Mouse (Mus musculus) brain, embryonic 18.5 days (tissue): ENCODE measurements at regions not wholly inside any gene's neighbourhood (a gene's known extent, or its start where the extent isn't known, plus 50 kb on each side); places are given as distances from the start of the nearest gene placed in this dataset.

Experiments
- DNase-seq: peaks from one replicate; pipeline ENCODE4 v3.0.0-alpha.2; 2012; ENCODE audit warnings: low read depth, low spot score

DNA sequence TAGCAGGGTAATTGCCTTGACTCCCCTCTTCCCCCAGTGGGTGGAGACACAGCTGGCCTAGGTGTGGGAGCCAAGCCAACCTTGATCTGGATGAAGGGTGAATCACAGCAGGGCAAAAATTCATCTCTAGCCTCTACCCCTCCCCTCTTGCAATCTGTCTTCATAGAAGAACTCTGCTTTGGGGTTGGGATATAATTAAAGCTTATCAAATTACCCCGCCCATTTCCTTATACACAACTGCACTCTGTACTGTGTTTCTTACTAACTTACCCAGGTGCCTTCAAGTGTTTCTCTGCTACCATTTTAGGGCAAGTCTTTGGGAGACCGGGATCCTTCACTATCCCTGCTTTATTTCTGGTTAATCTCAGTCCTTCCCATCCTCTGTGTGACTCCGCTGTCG lies 138.7 kb upstream of the Plcz1 start:
- no peak for DNase-seq

DNA sequence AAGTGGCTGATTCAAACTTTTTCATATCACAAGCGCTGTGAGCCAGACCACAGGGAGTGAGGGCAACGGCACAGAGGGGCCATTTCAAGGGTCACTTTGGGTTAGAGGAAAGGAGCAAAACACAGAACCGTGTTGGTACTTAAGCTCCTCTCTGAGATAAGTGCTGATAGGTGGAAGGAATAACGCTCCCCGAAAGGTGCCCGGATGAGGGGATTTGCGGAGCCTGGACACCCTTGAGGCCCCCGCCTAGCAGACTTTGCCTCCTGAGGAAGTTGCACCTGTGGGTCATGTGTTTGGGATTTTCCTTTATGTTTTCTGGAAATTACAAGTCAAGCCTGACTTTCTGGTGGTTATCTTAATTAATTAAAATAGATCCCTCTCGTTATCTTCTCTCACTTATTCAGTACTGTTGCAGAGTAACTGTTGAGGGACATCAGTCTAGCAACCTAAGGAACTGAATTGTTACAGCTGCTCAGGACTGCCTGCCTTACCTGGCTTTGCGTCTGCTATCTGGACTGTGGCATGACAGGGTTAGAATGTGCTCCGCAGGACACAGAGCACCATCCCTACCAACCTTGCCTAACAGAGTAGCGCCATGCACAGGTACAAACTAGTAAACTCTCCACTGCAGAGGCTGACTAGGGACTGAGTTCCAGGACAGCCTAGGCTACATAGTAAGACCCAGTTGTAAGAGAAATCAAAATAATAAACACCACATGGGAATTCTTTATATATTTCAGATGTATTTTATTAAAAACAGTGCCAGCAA lies 137.4 kb upstream of the Plcz1 start:
- DNase-seq: no peak

DNA sequence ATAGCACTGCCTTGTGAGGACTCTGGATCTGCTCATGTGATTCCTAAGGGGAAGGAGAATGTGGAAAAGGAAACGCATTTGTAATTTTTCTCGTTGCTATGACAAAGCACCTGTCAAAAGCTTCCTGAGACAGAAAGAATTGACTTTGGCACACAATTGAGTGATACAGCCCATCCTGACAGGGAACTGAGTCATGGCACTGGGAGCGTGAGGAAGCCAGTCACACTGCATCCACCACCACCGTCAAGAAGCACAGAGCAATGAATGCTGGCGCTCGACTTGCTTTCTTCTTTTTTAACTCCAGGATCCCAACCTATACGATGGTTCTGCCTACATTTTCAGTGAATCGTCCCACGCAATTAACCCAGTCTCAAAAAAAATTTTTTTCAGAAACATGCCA lies 131.5 kb upstream of the Plcz1 start:
- no peak for DNase-seq

DNA sequence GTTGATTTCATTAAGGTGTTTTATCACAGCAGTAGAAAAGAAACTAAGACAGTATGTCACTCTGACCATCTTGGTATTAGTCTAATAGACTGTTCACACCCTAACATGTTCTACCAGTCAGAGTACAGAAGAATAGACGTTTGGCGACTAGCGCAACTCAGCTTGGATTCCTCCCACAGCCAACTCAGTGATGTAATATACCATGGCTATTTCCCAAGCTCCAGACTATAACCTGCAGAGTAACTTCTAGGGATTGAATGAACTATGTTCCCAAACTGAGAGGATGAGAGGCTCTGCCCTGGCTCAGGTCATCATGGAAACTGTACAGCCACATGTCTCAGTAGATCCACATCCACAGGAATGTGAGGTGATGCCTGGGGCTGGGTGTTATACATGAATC lies 128.6 kb upstream of the Plcz1 start:
- no peak for DNase-seq

DNA sequence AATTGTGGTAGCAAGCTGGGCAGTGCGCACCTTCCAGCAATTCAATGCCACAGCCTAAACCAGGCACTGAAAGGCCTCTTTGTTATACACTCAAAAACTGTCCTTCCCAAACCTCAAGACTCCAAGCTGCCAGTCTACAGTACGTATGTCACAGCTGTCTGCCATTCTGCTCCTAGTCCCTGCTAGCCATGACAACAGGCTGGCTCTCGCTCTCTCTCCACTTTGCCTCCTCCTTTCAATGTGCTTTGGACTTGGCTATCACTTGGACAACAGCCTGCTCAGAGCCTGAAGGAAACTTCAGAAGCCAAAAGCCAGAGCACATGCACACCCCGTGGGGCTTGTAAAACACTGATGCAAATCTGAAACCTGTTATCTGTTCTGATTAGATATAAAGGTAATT lies 125.9 kb upstream of the Plcz1 start:
- DNase-seq: no peak

DNA sequence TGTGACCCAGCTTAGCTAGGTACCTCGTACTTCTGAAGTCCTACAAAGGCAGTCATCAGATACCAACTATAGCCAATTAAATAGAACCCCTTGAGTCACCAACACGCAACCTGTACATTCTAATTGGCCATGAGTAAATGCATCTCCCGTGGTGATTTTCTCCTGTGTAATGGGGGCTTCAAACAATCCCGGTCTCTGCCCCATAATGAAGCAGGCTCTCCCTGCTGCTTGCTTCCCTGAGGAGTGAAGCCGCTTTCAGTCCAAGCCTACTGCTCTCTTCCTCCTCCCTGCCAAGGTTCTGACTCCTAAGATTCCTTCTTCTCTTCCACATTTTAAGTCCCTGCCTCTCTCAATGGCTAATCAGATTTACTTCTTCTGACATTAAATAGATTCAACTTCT lies 121.5 kb upstream of the Plcz1 start:
- no peak for DNase-seq

DNA sequence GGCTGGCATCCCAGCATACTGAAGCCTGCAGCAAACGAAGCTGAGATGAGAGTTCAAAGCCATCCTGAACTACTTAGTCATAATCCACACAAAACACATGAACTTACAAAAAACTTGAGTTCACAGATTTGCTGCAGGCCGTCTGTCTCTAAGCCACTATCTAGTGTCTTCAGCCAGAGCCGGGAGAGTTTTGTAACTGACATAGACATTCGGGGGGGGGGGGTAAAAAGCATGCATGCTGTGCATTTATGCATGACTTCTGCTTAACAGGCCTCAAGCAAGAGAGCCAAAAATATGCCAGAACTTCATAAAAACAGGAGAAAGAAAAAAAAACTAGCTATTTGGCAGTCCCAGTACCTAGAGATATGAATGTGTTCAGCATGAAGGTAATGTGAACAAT lies 120.2 kb upstream of the Plcz1 start:
- DNase-seq: peak; percentile 32

DNA sequence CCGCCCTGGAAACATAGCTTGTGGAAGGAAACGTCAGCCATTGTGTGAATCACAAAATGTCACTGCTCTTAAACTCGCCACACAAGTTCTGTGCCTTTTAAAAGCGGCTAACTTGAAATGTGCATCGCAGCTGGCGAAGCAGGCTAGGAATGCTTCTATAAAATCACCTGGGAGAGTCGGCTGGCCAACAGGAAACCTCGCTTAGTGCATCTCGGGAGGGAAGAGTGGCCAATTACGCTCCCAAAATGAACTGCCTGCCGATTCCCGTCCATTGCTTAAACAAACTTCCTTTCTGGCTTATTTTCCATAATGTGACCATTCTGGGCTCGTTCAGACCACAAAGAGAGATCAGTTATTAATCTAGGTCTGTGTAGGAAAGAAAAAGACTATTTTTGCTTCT lies 119.7 kb upstream of the Plcz1 start:
- no peak for DNase-seq

DNA sequence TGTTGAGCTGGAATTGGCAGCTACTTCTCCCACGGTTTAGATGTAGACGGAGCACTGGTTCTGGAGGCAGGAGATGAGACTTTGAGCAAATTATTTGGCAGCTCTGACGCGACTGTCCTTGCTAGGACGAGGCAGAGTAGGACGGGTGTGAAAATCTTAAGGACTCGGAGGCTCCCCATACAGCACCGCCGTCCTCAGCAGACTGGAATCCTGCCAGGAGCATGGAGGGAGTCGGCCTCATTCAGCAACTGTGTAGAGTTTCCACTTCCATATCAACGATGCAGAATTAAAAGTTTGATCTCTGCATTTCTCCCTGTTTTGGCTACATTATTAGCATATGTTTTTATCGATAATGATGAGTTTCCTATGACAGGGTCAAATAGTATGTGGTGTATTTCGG lies 117.7 kb upstream of the Plcz1 start:
- DNase-seq: no peak

DNA sequence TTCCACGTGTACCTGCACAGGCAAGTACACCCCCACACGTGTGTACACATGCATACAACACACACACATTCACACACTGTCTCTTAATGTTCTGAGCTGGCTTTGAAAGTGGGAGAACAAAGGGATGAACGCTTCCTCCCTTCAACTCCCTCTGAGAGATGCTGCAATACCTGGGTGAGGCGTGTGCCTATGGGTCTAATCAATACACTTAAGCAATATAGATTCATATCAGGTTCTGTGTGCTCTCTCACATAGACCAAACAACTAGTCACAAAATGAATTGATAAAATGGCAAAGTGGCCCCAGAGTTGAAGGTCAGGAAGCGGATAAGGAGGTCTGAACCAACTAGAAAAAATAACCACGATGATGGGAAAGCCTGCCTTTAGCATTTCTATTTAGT lies 116.1 kb upstream of the Plcz1 start:
- DNase-seq: no peak

DNA sequence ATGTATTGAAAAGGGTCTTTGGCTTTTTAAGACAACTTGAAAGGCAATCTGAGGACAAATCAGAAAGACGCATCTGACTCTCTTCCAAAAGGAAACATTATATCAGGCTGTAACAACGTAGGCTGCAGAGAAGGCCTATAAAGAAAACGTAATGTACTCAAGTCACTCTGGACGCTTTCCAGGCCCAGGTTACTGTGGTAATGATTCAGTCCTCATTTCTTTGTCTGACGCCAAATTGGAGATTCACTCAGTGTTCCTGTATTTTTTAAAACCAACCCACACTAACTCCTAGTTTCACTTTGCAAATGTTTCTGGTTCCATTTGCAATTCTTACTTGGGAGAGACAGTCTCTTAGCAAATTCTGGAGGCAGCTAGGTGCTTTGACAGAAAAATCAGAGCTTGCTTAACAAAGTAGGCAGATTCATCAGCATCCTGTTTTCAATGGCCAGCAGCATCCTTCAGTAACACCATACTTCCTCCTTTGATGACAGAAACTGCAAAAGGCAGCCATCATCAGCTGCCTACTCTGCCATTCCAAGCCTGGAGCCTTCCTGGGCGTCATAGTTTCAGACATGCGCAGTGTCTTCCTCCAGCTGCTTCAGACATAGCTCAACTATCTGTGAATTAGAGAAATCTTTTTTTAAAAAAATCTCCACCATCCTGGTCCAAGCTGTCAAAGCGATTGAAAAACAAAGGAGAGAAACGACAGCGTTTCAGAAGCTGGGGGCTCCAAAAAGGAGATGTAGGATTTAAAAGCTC lies 111.3 kb upstream of the Plcz1 start:
- DNase-seq: no peak

DNA sequence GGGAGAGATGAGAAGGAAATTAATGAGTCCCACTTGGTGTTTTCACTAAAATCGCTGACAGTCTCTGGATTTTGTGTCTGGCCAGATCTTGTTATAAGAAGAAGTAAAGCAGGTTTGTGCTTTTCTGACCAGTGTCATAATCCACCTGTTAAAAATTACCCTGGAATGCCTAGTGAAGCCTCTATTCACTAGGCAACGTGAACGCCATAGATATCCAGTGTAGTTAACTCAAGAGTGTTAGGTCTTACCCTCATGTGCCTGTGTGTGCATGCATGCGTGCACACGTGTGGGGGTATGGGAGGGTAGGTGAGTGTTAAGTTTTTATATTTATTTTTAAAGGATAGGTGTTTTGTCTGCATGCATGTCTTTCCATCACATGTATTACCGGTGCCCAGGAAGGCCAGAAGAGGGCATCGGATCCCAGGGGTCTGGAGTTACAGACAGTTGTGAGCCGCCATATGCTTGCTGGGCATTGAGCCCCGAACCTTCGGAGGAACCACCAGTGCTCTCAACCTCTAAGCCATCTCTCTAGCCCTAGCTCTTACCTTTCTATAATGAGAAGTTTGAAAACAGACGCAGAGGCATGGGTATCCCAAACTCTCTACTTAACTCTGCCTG lies 107.5 kb upstream of the Plcz1 start:
- DNase-seq: no peak

DNA sequence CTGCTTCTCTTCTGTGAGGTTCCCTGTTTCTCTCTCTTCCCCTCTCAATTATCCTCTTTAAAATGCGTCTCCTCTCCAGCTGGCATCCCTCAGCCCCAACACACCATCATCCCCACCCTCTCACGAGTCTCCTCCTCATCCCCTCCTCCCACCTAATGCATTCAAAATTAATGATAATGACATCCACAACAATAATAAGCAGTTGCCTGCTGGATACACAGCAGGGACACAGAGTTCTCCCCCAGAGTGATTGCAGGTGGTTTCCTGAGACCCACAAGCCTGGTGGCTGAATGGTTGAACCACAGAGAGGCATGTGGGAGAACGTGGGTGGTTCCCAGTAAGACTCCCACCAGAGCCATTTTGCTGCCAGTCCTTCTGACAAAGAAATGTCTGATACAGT lies 106.9 kb upstream of the Plcz1 start:
- DNase-seq: no peak

DNA sequence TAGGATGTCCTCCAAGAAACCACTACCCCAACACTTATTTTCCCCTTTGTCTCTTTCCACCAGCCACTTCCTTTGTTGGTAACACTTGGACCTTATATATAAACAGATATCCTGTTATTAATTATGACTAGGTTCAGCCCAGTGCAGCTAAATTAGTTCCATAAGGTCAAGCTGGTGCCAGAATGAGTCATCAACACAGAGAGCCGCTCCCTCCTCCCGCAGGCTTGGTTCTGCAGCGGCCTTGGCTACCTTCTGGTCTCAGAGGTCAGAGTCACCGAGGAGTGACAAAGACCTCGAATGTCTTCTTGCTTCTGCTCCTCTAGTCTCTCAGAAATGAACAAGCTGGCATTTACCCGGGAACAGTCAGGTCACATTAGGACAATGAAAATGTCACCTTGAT lies 106.5 kb upstream of the Plcz1 start:
- DNase-seq: no peak

DNA sequence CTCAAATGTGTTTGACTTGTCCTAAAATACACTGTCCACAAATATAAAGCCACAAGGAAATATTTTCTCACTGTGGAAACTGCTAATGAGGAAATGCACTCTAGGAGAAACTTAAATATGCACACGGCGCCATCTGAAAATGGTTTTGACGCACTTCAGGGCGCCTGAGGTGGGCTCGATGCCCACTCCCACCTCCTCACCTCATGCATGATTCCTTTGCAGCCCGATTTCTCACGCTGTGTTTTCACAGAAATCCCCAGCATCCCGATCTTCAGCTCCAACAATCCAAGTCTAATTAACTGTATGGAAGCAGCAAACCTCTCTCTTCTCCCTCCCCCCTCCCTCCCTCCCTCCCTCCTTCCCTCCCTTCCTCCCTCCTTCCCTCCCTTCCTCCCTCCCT lies 92.5 kb upstream of the Plcz1 start:
- no peak for DNase-seq

DNA sequence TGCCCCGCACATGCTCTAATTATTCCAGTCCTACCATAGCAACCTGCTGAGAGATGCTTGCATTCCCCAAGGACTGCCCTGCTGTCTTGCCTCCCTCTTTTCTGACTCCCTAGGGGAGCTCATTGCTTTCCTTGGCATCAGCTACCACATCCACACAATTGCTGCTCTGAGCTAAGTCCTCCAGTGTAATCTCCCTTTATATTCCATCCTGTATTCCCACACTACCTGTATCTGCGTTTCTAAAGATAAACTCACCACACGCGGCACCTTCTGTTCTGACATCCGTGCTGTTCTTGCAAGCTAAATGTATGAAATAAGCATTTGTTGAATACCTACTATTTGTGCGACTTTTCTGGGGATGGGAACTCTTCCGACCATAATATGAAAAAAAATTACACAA lies 85.4 kb upstream of the Plcz1 start:
- no peak for DNase-seq

DNA sequence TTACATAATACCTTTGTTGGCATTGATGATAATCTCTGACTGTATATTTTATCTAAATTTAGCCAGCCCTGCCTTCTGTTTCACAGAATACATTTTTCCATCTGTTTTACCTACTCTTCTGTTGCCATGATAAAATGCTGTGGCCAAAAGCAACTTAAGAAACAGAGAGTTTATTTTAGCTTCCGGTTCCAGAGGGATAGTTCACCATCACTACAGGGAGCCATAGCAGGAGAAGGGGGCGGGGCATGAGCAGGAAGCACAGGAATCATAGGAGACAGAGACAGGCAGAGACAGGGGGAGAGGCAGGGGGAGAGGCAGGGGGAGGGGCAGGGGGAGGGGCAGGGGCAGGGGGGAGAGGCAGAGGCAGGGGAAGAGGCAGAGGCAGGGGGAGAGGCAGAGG lies 72.8 kb upstream of the Plcz1 start:
- DNase-seq: no peak

DNA sequence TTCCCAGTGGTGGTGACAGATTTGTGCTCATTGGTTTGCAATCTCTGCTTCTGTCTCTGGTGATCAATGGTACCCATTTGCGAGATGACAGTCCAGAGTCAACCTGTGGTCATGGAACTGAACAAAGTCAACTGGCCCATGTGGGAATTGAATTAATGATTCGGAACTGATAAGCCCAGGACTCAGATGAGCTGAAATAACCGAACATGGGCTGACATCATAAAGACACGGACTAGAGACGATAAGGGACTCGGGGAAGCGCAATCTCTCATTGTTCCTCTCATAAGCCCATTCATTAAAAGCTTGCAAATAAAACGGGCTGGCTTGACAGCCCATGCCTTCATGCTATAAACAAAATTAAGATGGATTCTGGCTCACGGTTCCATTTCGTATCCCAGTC lies 70.8 kb upstream of the Plcz1 start:
- no peak for DNase-seq

DNA sequence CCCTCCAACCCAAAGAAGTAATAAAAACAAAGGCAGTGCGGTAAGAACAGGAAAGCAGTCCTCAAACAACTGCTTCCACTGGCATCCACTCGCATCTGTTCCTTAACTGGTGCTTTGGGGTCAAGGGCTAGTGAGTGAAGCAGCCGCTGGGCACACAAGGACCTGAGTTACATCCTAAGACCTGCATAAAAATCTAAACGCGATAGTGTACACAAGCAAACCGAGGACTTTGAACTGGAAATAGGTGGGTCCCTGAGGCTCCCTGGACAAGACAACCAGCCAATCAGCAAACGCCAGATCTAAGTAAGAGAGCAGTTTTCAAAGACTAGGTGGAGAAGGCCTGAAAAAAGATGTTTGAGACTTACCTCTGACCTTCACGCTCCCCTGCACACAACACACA lies 66.8 kb upstream of the Plcz1 start:
- no peak for DNase-seq

DNA sequence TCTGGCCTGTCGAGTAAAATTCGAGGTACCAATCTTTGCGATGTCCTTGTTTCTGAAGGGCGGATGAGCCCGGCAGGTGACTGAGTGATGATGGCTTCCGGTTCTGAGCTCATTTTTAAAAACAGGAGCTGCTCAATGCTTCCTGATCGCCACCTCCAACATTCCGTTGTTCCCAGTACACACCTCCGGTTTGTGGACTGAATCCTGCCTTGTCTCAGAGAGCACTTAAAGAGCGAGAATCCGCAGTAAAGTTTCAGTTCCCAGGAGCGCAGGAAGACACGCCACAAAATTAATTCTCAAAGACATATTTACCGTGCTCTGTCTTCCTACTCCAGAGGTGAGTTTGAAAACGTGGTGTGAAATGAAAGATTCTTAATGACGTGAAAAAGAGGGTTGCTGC lies 66.4 kb upstream of the Plcz1 start:
- no peak for DNase-seq

DNA sequence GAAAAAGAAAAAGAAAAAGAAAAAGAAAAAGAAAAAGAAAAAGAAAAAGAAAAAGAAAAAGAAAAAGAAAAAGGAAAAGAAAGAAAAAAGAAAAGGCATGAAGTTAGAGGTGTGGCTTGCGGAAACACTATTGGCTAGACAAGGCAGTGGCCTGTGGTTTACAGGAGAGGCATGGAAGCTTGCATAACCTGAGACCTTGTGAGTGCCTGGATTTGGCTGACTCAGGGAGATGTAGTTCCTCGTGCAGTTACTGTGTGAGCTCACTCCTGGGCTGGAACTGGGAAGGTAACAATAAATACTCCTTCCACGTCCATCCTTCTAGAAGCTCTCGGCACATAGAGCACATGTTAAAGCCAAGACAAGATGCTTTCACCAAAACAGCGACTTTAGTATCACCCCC lies 64.9 kb upstream of the Plcz1 start:
- no peak for DNase-seq

DNA sequence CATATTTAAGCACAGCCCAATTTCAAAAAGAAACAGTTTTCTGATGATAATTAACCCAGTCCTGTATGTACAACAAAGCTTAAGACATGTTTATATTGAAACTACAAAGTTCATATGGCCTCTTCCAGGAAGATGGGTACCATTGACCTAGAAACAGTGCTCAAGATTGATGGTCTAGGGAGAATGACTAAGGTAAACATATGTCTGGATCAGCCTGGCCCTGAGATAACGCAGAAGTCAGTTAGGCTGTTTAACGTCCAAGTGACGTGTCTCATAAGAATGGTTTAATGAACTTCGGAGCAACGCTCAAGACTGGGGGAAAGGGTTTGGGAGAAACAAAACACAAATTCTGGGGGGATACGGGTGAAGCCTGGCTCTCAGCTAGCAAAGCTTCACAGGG lies 60.8 kb upstream of the Plcz1 start:
- no peak for DNase-seq

DNA sequence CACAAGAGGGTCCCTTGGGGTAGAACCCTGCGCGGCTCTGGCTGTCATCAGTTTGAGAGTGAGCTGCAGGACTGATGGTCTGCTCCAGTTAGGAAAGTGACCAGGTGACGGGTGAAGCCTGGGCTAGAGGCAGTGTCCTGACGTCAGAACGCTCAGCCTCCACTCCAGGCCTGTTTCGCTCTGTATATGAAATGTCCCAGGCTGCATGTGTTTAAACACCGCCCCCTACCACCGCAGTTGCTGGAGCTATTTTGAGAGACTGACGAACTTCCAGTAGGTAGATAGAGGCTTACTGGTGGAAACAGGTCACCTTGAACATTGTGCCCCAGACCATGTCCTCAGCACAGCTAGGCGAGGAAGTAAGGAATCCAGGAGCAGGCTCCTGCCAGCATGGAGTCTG lies 54.2 kb upstream of the Plcz1 start:
- DNase-seq: no peak
